Mouse (Mus musculus): ENCODE results near the gene Lims1. TPM values are rescaled to one million over a fixed set of nuclear protein-coding genes. Genes with fewer than 3 reads are reported as not detected.

Gene Lims1
- 160 and 161 TPM in 2 replicates for polyA plus RNA-seq (2016; fragmentation: Nextera tagmentation; extraction: Ambion mirVana)

GRCm38 (mm10) chr10:58323028-58323991 is at the start of gene Lims1:
Gene Lims1 (plus strand): TSS chr10:58323466.
- under 1% methylated on average over 85 of the region's 86 CpGs for WGBS
- 0 out of 2 replicates have a peak, but pooled peaks cover 6% of the 10 kb centered on the region for H3K9me3 ChIP-seq (replicated peaks)

GRCm38 (mm10) chr10:58282238-58282637 is 41.0 kb upstream of the Lims1 start:
- Histone ChIP-seq H3K9ac (no peak overlapping the region), H3K27me3 (replicated peaks) (peaks cover 3% of the 10 kb centered on the region; the same call in 1 of the 2 replicates), H3K4me2 (no peak overlapping the region), H3K4me1 (replicated peaks) (no peaks in the 10 kb centered on the region), H3K27ac (ENCODE audit: poor library complexity, severe bottlenecking) (no peak overlapping the region), H3K36me3 (peaks cover 65% of the 10 kb centered on the region), H3K4me3 (no peak overlapping the region), H3K9me3 (replicated peaks) (no peaks in the 10 kb centered on the region)
- no peak for ATAC-seq (ENCODE audit: insufficient number of reproducible peaks, low FRiP score)
- WGBS = 87% methylated on average over 7 of the region's 7 CpGs

More at GRCm38 (mm10) chr10:58323028-58323991, at the start of gene Lims1:
- ATAC-seq (ENCODE audit: insufficient number of reproducible peaks, low FRiP score) = peak; percentile 99
- Histone ChIP-seq H3K4me2 (peak within 1 kb of the TSS; percentile 68), H3K4me1 (replicated peaks) (peaks cover 20% of the 10 kb centered on the region), H3K4me3 (peak within 1 kb of the TSS; percentile 84), H3K9ac (peak within 1 kb of the TSS; percentile 94), H3K27me3 (replicated peaks) (no peaks in the 10 kb centered on the region), H3K36me3 (no peaks in the 10 kb centered on the region), H3K27ac (ENCODE audit: poor library complexity, severe bottlenecking) (peak within 1 kb of the TSS; percentile 94)

GRCm38 (mm10) chr10:58290742-58291141 is 32.5 kb upstream of the Lims1 start:
- Histone ChIP-seq H3K4me3 (no peak overlapping the region), H3K36me3 (peaks cover 76% of the 10 kb centered on the region), H3K9ac (no peak overlapping the region), H3K27ac (ENCODE audit: poor library complexity, severe bottlenecking) (no peak overlapping the region), H3K4me2 (no peak overlapping the region), H3K9me3 (replicated peaks) (no peaks in the 10 kb centered on the region), H3K27me3 (replicated peaks) (no peaks in the 10 kb centered on the region), H3K4me1 (replicated peaks) (no peaks in the 10 kb centered on the region)
- ATAC-seq (ENCODE audit: insufficient number of reproducible peaks, low FRiP score) = no peak
- 52% methylated on average over 3 of the region's 3 CpGs for WGBS

GRCm38 (mm10) chr10:58294246-58294645 is 29.0 kb upstream of the Lims1 start:
- no peak overlapping the region for H3K4me2 ChIP-seq
- H3K9ac ChIP-seq = no peak overlapping the region
- no peaks in the 10 kb centered on the region for H3K9me3 ChIP-seq (replicated peaks)
- H3K27ac ChIP-seq (ENCODE audit: poor library complexity, severe bottlenecking) = no peak overlapping the region
- H3K4me1 ChIP-seq (replicated peaks) = no peaks in the 10 kb centered on the region
- H3K4me3 ChIP-seq = no peak overlapping the region
- H3K36me3 ChIP-seq = peaks cover 85% of the 10 kb centered on the region
- ATAC-seq (ENCODE audit: insufficient number of reproducible peaks, low FRiP score) = no peak
- no peaks in the 10 kb centered on the region for H3K27me3 ChIP-seq (replicated peaks)
- WGBS = 88% methylated on average over 3 of the region's 3 CpGs

- Histone ChIP-seq H3K27ac (ENCODE audit: poor library complexity, severe bottlenecking) (no peak overlapping the region), H3K36me3 (peaks cover 88% of the 10 kb centered on the region), H3K9ac (no peak overlapping the region), H3K9me3 (replicated peaks) (no peaks in the 10 kb centered on the region), H3K27me3 (replicated peaks) (no peaks in the 10 kb centered on the region), H3K4me2 (no peak overlapping the region), H3K4me3 (no peak overlapping the region), H3K4me1 (replicated peaks) (no peaks in the 10 kb centered on the region)
- no peak for ATAC-seq (ENCODE audit: insufficient number of reproducible peaks, low FRiP score)
- WGBS = 96% methylated on average over 3 of the region's 3 CpGs
Observed at GRCm38 (mm10) chr10:58295605-58296004, 27.7 kb upstream of the Lims1 start.

GRCm38 (mm10) chr10:58304996-58305395 is 18.3 kb upstream of the Lims1 start:
- Histone ChIP-seq H3K4me2 (no peak overlapping the region), H3K4me1 (replicated peaks) (no peaks in the 10 kb centered on the region), H3K36me3 (peaks cover 62% of the 10 kb centered on the region), H3K27ac (ENCODE audit: poor library complexity, severe bottlenecking) (no peak overlapping the region), H3K9me3 (replicated peaks) (no peaks in the 10 kb centered on the region), H3K27me3 (replicated peaks) (no peaks in the 10 kb centered on the region), H3K9ac (no peak overlapping the region), H3K4me3 (no peak overlapping the region)
- WGBS = 89% methylated on average over 7 of the region's 7 CpGs
- ATAC-seq (ENCODE audit: insufficient number of reproducible peaks, low FRiP score) = no peak

GRCm38 (mm10) chr10:58306897-58307296 is 16.4 kb upstream of the Lims1 start:
- Histone ChIP-seq H3K4me2 (no peak overlapping the region), H3K27ac (ENCODE audit: poor library complexity, severe bottlenecking) (no peak overlapping the region), H3K4me1 (replicated peaks) (no peaks in the 10 kb centered on the region), H3K9ac (no peak overlapping the region), H3K36me3 (peaks cover 61% of the 10 kb centered on the region), H3K9me3 (replicated peaks) (no peaks in the 10 kb centered on the region), H3K27me3 (replicated peaks) (no peaks in the 10 kb centered on the region), H3K4me3 (no peak overlapping the region)
- WGBS = 90% methylated on average over 3 of the region's 3 CpGs
- ATAC-seq (ENCODE audit: insufficient number of reproducible peaks, low FRiP score) = no peak

- Histone ChIP-seq H3K27ac (ENCODE audit: poor library complexity, severe bottlenecking) (no peak overlapping the region), H3K36me3 (peaks cover 63% of the 10 kb centered on the region), H3K9ac (no peak overlapping the region), H3K4me3 (no peak overlapping the region), H3K4me2 (no peak overlapping the region), H3K4me1 (replicated peaks) (no peaks in the 10 kb centered on the region), H3K27me3 (replicated peaks) (no peaks in the 10 kb centered on the region), H3K9me3 (replicated peaks) (peaks cover 10% of the 10 kb centered on the region)
- 73% methylated on average over 1 of the region's 1 CpGs for WGBS
- no peak for ATAC-seq (ENCODE audit: insufficient number of reproducible peaks, low FRiP score)
Observed at GRCm38 (mm10) chr10:58310791-58311190, 12.5 kb upstream of the Lims1 start.

- Histone ChIP-seq H3K36me3 (peaks cover 48% of the 10 kb centered on the region), H3K27me3 (replicated peaks) (no peaks in the 10 kb centered on the region), H3K9ac (no peak overlapping the region), H3K4me3 (no peak overlapping the region), H3K4me1 (replicated peaks) (no peaks in the 10 kb centered on the region), H3K27ac (ENCODE audit: poor library complexity, severe bottlenecking) (no peak overlapping the region), H3K4me2 (no peak overlapping the region), H3K9me3 (replicated peaks) (peaks cover 10% of the 10 kb centered on the region)
- ATAC-seq (ENCODE audit: insufficient number of reproducible peaks, low FRiP score) = no peak
- WGBS = 93% methylated on average over 5 of the region's 5 CpGs
Observed at GRCm38 (mm10) chr10:58312887-58313286, 10.4 kb upstream of the Lims1 start.

GRCm38 (mm10) chr10:58320881-58321280 is 2.4 kb upstream of the Lims1 start:
- 75% methylated on average over 3 of the region's 3 CpGs for WGBS
- 0 out of 2 replicates have a peak, but pooled peaks cover 6% of the 10 kb centered on the region for H3K9me3 ChIP-seq (replicated peaks)
- no peak overlapping the region for H3K9ac ChIP-seq
- no peak for ATAC-seq (ENCODE audit: insufficient number of reproducible peaks, low FRiP score)
- H3K4me2 ChIP-seq = no peak overlapping the region
- H3K27ac ChIP-seq (ENCODE audit: poor library complexity, severe bottlenecking) = no peak overlapping the region
- H3K4me3 ChIP-seq = no peak overlapping the region
- no peaks in the 10 kb centered on the region for H3K36me3 ChIP-seq
- H3K4me1 ChIP-seq (replicated peaks) = peaks cover 10% of the 10 kb centered on the region
- H3K27me3 ChIP-seq (replicated peaks) = no peaks in the 10 kb centered on the region

GRCm38 (mm10) chr10:58322361-58323027 is 772 bp upstream of the Lims1 start:
- Histone ChIP-seq H3K4me3 (peak overlapping the region; percentile 84), H3K4me2 (peak overlapping the region; percentile 68), H3K9me3 (replicated peaks) (0 out of 2 replicates have a peak, but pooled peaks cover 6% of the 10 kb centered on the region), H3K9ac (peak overlapping the region; percentile 61), H3K4me1 (replicated peaks) (peaks cover 20% of the 10 kb centered on the region), H3K27ac (ENCODE audit: poor library complexity, severe bottlenecking) (peak overlapping the region; percentile 94), H3K27me3 (replicated peaks) (no peaks in the 10 kb centered on the region), H3K36me3 (no peaks in the 10 kb centered on the region)
- WGBS = 34% methylated on average over 6 of the region's 6 CpGs
- no peak for ATAC-seq (ENCODE audit: insufficient number of reproducible peaks, low FRiP score)
